Mouse (Mus musculus): ENCODE measurements around the gene Tmem184c. TPM values are rescaled to one million over a fixed set of nuclear protein-coding genes. Genes with fewer than 3 reads are reported as not detected.

Gene Tmem184c
- total RNA-seq, 2 experiments from 2014 or later = 57.1 to 62.7 TPM

Other genes starting within 250 kb of the Tmem184c start
- gene Arhgap10, start 92.7 kb downstream of the Tmem184c start, total RNA-seq (2021) = 1 to 10 TPM; 6.5 to 6.6 TPM
- gene Prmt9, start 61.3 kb downstream of the Tmem184c start, total RNA-seq (2021) = 10 to 100 TPM; 28.0 to 29.4 TPM
- gene Ednra, start 113.8 kb upstream of the Tmem184c start, total RNA-seq (2021) = 1 to 10 TPM; 5.5 to 6.0 TPM